Mouse (Mus musculus) embryonic facial prominence, embryonic 13.5 days (tissue): ENCODE measurements around the gene Gas2l2. TPM values are rescaled to one million over a fixed set of nuclear protein-coding genes. Genes with fewer than 3 reads are reported as not detected.
A peak's percentile ranks its signal among the peaks of the same experiment; 100 is the strongest.

ENCODE experiments used
- ATAC-seq: fragments of 200-750 bp; cut with Nextera tagmentation; 2 replicates; pipeline ENCODE4 v1.8.0; 2017; ENCODE audit warnings: low read depth; ENCODE audit not compliant: insufficient number of reproducible peaks, insufficient read depth, low FRiP score, low TSS enrichment
- H3K27ac ChIP-seq: fragments of 300-500 bp; sonication (generic); 2 replicates; pipeline ENCODE4 v1.5.1; 2015; ENCODE audit warnings: moderate library complexity, mild to moderate bottlenecking, inconsistent platforms
- H3K27me3 ChIP-seq: fragments of 300-500 bp; sonication (generic); 2 replicates; pipeline ENCODE4 v1.6.1; 2015; ENCODE audit warnings: mild to moderate bottlenecking, inconsistent platforms
- H3K36me3 ChIP-seq: fragments of 300-500 bp; sonication (generic); 2 replicates; pipeline ENCODE4 v1.6.1; 2015; ENCODE audit warnings: mild to moderate bottlenecking, inconsistent platforms
- H3K4me1 ChIP-seq: fragments of 300-500 bp; sonication (generic); 2 replicates; pipeline ENCODE4 v1.6.1; 2015; ENCODE audit warnings: inconsistent platforms
- H3K4me2 ChIP-seq: fragments of 300-500 bp; sonication (generic); 2 replicates; pipeline ENCODE4 v1.6.1; 2015; ENCODE audit warnings: moderate library complexity, mild to moderate bottlenecking, inconsistent platforms
- H3K4me3 ChIP-seq: fragments of 300-500 bp; sonication (generic); 2 replicates; pipeline ENCODE4 v1.5.1; 2015; ENCODE audit warnings: mild to moderate bottlenecking, inconsistent platforms
- H3K9ac ChIP-seq: fragments of 300-500 bp; sonication (generic); 2 replicates; pipeline ENCODE4 v1.6.1; 2015; ENCODE audit warnings: mild to moderate bottlenecking, inconsistent platforms
- H3K9me3 ChIP-seq: fragments of 300-500 bp; sonication (generic); 2 replicates; pipeline ENCODE4 v1.6.1; 2016; ENCODE audit warnings: inconsistent platforms
- whole genome bisulfite sequencing: fragments of 180-500 bp; shearing (Covaris S2); methylation state at CpG from one replicate; pipeline ENCODE4 v1.1.7; 2015; ENCODE audit warnings: mixed read lengths; 5-methylcytosine and 5-hydroxymethylcytosine counted together
- polyA plus RNA-seq: library from polyadenylated mRNA; unstranded; fragments of >200 nt; fragmentation: Nextera tagmentation; extraction: Ambion mirVana; gene quantifications from 2 replicates; pipeline ENCODE4 v1.2.1, GENCODE M21; 2015

Gas2l2 gene
- polyA plus RNA-seq, 1 experiment from 2014 or later = 0.07 TPM

DNA sequence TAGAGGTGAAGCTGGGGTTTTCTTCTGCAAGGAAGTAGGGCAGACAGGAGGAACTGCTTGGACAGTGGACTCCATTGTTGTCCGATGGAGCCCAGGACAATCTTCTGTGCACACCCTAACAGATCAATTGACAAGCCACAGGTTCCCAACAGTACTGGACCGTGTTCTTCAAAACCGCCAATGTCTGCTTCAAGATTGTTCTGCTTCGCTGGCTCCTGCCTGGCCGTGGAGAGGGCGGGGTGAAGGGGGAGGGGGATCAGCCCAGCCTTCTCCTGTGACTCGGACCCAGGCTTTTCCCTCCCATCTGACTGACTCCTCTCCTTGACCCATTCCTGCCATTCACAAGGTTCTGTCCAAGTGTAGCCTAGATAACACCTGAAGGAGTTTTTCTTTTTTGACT lies 28.0 kb upstream of the Gas2l2 start:
- H3K4me1 ChIP-seq = peaks cover 29% of the 10 kb centered on the region
- H3K27me3 ChIP-seq = peaks cover 15% of the 10 kb centered on the region
- H3K4me3 ChIP-seq = no peak overlapping the region
- no peak for ATAC-seq
- whole genome bisulfite sequencing = 36% methylated on average over 7 of the region's 7 CpGs
- no peaks in the 10 kb centered on the region for H3K36me3 ChIP-seq
- H3K9me3 ChIP-seq = no peaks in the 10 kb centered on the region
- H3K4me2 ChIP-seq = no peak overlapping the region
- no peak overlapping the region for H3K9ac ChIP-seq
- H3K27ac ChIP-seq = no peak overlapping the region

DNA sequence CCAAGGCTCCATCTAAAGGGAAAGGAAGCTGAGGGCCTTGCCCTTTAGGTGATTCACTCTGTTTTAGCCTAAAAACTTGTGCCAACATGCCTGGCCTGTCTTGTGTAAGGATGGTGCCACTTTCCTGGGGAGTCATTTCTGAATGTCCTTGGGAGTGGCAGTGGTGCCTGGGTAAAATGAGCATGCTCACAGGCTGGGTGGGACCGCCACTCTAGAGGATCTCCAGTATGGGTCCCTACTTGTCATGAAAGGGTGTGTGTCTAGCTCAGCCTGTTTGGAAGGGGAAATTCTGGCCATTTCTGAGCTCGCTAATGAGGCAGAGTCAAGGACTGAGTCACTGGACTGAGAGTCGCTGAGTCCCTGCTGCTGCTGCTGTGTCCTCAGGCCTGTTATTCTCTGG lies 26.4 kb upstream of the Gas2l2 start:
- no peak for ATAC-seq
- WGBS = 59% methylated on average over 3 of the region's 3 CpGs
- no peaks in the 10 kb centered on the region for H3K9me3 ChIP-seq

DNA sequence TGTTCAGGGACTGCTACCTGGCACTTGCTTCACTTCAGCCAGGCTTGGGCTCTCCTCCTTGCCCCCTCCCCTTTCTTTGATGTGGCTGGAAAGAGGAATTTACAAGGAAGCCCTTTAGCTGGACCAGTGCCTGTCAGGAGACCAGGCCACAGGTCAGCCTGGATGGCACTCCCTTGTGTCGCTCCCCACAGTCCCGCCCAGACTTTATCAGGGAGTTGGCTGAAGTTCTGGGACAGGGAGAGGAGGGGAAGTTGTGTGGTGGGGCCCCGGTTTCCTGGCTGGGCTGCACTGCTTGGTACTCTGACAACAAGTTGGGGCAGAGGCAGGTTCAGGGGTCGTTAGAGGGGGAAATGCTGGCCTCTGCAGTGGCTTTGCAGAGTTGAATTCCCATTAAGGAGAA lies 25.3 kb upstream of the Gas2l2 start:
- WGBS = 11% methylated on average over 4 of the region's 4 CpGs
- Histone ChIP-seq H3K27me3 (peaks cover 3% of the 10 kb centered on the region; the same call in 1 of the 2 replicates), H3K9me3 (no peaks in the 10 kb centered on the region), H3K4me2 (no peak overlapping the region), H3K9ac (no peak overlapping the region), H3K36me3 (no peaks in the 10 kb centered on the region), H3K4me1 (peaks cover 21% of the 10 kb centered on the region), H3K4me3 (no peak overlapping the region), H3K27ac (no peak overlapping the region)
- ATAC-seq = no peak

More for the DNA sequence above, 26.4 kb upstream of the Gas2l2 start:
- Histone ChIP-seq H3K27me3 (peaks cover 6% of the 10 kb centered on the region), H3K9ac (no peak overlapping the region), H3K36me3 (no peaks in the 10 kb centered on the region), H3K4me2 (no peak overlapping the region), H3K27ac (no peak overlapping the region), H3K4me3 (no peak overlapping the region), H3K4me1 (peaks cover 21% of the 10 kb centered on the region)

DNA sequence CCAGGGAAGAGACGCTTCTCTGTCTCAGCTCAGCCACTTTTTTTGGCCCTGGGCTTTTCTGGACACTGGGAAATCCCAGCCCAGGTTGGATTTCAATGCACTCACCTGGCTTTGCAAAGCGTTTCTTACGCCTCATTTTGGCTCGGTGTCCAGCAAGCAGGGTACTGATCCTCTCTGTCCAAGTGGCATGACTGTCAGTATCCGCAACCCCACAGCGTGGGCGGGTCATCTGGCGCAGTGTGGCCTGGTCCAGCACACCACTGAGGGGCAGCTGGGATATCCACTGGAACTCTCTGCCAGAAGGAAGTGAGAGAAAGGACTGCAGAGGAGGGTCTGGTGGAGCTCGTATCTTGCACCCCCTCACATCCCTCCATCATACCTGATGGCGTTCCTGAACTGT lies 22.0 kb upstream of the Gas2l2 start:
- Histone ChIP-seq H3K9me3 (no peaks in the 10 kb centered on the region), H3K27me3 (peaks cover 18% of the 10 kb centered on the region), H3K4me3 (no peak overlapping the region), H3K9ac (no peak overlapping the region), H3K36me3 (no peaks in the 10 kb centered on the region), H3K4me2 (no peak overlapping the region), H3K4me1 (peaks cover 17% of the 10 kb centered on the region), H3K27ac (no peak overlapping the region)
- no peak for ATAC-seq
- WGBS = 84% methylated on average over 10 of the region's 10 CpGs

DNA sequence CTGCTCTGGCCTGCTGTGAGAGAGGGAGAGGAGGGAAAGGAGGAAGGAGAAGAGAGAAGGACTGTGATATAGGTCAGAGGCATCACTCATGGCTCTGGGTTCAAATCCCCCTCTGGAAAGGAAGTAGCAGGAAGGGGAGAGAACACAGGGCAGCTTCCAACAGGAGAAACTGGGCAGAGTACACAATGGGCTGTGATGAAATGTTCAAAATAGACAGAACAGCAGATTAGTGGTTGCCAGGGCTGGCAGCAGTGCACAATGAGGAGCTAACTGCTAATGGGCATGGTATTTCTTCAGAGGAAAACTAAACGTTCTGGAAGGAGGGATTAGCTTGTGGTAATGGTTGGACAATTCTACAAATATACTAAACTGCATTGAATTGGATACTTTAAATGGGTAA lies 21.3 kb upstream of the Gas2l2 start:
- Histone ChIP-seq H3K4me3 (no peak overlapping the region), H3K4me1 (peaks cover 15% of the 10 kb centered on the region), H3K27me3 (peaks cover 26% of the 10 kb centered on the region), H3K9me3 (no peaks in the 10 kb centered on the region), H3K9ac (no peak overlapping the region), H3K27ac (no peak overlapping the region), H3K36me3 (no peaks in the 10 kb centered on the region), H3K4me2 (no peak overlapping the region)
- ATAC-seq = no peak
- WGBS = 32% methylated on average over 1 of the region's 1 CpGs

DNA sequence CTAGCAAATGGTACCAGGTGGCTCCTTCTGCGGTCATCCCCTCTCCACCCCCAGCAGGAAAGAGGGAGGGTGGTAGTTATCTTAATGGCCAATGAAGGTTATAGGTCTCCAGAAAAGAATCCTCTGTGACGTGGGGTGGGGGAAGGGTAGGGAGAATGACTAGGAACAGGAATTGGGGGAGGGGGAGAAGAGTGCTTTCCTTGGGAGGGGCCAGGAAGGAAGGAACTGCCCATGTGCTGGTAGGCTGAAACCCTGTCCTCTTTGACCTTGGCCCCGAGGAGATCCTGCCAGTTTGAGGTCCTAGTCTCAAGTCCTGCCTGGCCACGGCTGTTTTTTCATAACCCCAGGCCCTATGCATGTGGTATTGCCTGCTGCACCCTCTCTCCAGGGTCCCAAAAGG lies 20.0 kb upstream of the Gas2l2 start:
- no peak overlapping the region for H3K4me3 ChIP-seq
- H3K27me3 ChIP-seq = peaks cover 38% of the 10 kb centered on the region
- 15% methylated on average over 4 of the region's 4 CpGs for WGBS
- no peaks in the 10 kb centered on the region for H3K36me3 ChIP-seq
- H3K4me2 ChIP-seq = no peak overlapping the region
- no peak overlapping the region for H3K9ac ChIP-seq
- H3K9me3 ChIP-seq = no peaks in the 10 kb centered on the region
- H3K27ac ChIP-seq = no peak overlapping the region
- no peak for ATAC-seq
- peaks cover 9% of the 10 kb centered on the region for H3K4me1 ChIP-seq

DNA sequence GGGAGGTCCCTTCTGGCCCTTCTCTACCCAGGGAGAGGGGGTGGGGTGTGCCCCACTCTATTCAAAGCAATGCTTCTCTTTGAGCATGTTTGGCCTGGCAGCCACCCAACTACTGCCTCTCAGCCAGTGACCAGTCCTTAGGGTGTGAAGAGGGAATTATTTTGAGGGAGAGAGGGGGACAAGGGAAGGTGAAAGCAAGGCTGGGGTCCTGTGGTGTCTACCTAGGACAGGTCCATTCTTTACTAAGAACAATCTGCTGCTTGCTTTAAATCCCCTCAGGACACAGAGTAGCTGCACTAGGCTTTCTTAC lies 19.6 kb upstream of the Gas2l2 start:
- no peaks in the 10 kb centered on the region for H3K36me3 ChIP-seq
- no peak overlapping the region for H3K4me2 ChIP-seq
- H3K9ac ChIP-seq = no peak overlapping the region; the same call in 1 of the 2 replicates
- H3K27ac ChIP-seq = 0 out of 2 replicates have a peak overlapping the region, but pooled peaks have one; percentile 33
- H3K4me1 ChIP-seq = peaks cover 12% of the 10 kb centered on the region
- no peaks in the 10 kb centered on the region for H3K9me3 ChIP-seq
- no peak overlapping the region for H3K4me3 ChIP-seq
- peaks cover 42% of the 10 kb centered on the region for H3K27me3 ChIP-seq
- ATAC-seq = no peak

DNA sequence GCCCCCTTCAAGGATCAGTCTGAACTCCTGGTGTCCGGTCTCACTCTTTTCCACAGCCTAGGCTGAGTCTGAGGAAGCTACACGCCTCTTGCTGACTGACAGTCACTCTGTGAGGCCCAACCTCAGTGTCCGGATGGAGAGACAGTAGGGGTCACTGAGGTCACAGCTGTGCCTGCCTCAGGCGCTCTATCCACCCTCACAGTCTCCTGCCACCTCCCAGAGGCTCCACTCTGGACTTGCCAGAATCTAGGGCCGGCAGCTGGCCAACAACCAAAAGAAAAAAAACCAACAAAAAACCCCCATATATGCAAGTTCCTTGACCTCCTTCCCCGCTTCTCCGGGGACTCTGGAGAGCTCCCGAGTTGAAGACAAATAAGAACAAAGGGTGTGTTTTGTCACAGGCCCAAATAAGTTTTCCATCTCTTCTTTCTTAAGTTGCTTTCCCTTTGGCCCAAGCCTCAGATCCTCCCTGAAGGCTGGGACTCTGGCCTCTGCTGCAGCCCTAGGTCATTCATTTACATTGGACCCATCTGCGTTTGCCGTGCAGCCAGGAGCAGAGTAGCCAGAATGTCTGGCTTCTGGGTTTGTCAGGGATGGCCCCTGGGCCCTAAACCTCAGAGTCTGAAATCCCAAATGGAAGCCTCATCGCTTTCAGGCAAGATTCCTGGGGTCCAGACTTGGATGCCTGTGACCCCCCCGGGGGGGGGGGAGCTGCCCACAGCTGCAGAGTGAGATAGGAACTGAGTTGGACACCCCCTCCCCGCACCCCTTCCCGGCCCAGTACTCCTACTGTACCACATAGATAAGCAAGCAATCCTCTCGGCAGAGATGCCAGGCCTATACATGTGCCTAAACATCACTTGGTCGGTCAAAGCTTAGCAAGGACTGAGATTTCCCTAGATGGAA lies 19.0 kb upstream of the Gas2l2 start:
- 23% methylated on average over 16 of the region's 16 CpGs for WGBS
- H3K36me3 ChIP-seq = no peaks in the 10 kb centered on the region

DNA sequence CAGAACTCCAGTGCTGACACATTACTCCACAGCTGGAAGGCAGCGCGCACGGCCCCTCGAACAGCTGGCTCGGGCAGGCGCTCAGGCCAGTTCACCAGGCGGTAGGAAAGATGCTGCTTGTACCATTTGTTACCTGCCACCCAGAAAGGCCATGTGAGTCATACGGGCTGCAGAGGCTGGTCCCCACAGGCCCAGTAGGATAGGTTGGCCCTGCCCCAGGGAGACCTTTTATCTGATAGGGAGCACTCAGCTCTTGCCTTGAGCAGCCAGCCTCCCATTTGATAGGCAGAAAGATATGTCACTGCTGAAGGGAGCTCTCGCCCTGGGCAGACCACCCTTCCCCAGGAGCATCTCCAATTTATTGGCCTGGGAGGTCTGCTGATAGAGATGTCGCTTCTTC lies 18.4 kb upstream of the Gas2l2 start:
- no peak overlapping the region for H3K4me3 ChIP-seq
- no peaks in the 10 kb centered on the region for H3K9me3 ChIP-seq
- H3K4me1 ChIP-seq = peaks cover 16% of the 10 kb centered on the region
- 56% methylated on average over 10 of the region's 10 CpGs for WGBS
- H3K27me3 ChIP-seq = peaks cover 55% of the 10 kb centered on the region
- H3K27ac ChIP-seq = no peak overlapping the region
- no peak overlapping the region for H3K4me2 ChIP-seq
- H3K9ac ChIP-seq = no peak overlapping the region
- H3K36me3 ChIP-seq = no peaks in the 10 kb centered on the region
- ATAC-seq = no peak

More for the DNA sequence above, 19.0 kb upstream of the Gas2l2 start:
- no peak overlapping the region for H3K4me2 ChIP-seq
- H3K27ac ChIP-seq = 0 out of 2 replicates have a peak overlapping the region, but pooled peaks have one; percentile 33
- H3K4me1 ChIP-seq = peaks cover 13% of the 10 kb centered on the region
- H3K27me3 ChIP-seq = peaks cover 49% of the 10 kb centered on the region
- no peak overlapping the region; the same call in 1 of the 2 replicates for H3K9ac ChIP-seq
- no peak for ATAC-seq
- no peaks in the 10 kb centered on the region for H3K9me3 ChIP-seq
- no peak overlapping the region for H3K4me3 ChIP-seq

DNA sequence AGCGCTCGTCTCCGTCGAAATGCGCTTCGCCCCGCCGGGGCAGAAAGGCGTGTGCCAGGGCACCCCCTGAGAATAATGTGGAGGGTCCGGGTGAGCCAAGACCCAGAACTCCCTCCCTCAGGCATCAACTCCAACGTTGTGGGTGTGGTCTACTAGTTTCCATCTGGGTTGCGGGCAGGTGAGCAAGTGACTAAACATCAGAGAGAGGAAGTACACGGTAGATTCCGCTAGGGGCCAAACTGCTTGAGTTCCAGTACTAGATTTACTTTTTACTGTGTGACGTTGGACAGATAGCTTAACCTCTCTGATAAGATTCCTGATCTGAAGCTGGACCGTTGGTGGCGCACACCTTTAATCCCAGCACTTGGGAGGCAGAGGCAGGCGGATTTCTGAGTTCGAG lies 15.7 kb upstream of the Gas2l2 start:
- no peaks in the 10 kb centered on the region for H3K9me3 ChIP-seq
- WGBS = 29% methylated on average over 19 of the region's 19 CpGs
- H3K9ac ChIP-seq = peak overlapping the region; percentile 44; the same call in 1 of the 2 replicates
- no peak for ATAC-seq
- no peak overlapping the region for H3K27ac ChIP-seq
- H3K36me3 ChIP-seq = no peaks in the 10 kb centered on the region
- H3K4me1 ChIP-seq = peaks cover 17% of the 10 kb centered on the region
- H3K4me2 ChIP-seq = peak overlapping the region; percentile 52
- peak overlapping the region; percentile 28 for H3K4me3 ChIP-seq
- H3K27me3 ChIP-seq = peaks cover 73% of the 10 kb centered on the region

DNA sequence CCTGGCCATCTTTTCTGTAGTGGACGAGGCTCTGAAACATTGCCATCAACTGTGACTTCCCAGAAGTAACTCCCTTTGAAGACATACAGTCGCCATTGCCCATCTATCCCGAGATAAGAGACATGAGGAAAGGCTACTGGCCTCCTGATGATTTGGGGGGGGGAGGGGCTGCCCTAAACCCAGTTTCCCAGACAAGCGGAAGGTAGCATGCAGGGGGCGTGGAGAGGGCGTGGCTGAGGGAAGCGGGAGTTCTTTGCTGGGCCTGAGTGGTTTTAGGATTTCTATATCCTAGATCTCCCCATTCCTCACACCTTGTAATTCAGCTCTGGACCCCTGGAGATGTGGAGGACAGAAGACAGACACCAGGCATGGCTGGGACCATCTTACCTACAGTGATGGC lies 14.6 kb upstream of the Gas2l2 start:
- no peaks in the 10 kb centered on the region for H3K36me3 ChIP-seq
- WGBS = 11% methylated on average over 7 of the region's 7 CpGs
- H3K4me1 ChIP-seq = peaks cover 17% of the 10 kb centered on the region
- no peak overlapping the region for H3K4me2 ChIP-seq
- H3K9me3 ChIP-seq = no peaks in the 10 kb centered on the region
- H3K27ac ChIP-seq = no peak overlapping the region
- H3K4me3 ChIP-seq = no peak overlapping the region
- peaks cover 73% of the 10 kb centered on the region for H3K27me3 ChIP-seq
- no peak overlapping the region for H3K9ac ChIP-seq
- no peak for ATAC-seq

DNA sequence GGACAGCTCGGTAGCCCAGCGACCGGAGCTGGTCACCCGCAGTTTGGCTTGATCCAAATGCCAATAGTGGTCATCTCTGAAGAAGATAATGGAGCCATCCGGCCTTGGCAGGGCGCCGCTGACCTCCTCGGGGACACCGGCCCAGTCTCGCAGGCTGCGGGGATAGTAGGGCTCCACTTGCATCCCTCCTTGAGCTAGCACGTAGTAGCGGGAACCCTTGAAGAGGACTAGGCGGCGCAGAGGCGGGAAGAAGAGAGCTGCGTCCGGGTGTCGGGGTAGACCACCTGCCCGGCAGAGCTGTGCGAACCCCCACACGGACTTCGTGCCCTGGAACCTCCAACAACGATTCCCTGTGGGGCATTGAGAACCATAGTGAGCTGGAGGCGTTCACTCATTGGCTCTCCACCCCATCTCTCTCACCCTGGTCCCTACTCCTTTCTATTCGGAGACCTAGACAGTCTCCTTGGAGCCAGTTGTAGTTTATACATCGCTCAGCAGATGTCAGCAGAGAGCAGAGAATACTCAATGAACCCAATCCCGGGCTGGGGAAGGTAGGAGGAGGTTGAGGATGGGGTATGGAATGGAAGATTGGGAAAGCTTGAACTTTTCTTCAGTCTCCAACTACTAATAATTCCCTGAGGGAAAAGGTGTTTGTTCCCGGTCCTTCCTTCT lies 13.5 kb upstream of the Gas2l2 start:
- Histone ChIP-seq H3K9me3 (no peaks in the 10 kb centered on the region), H3K4me3 (peak overlapping the region; percentile 16; the same call in 1 of the 2 replicates), H3K9ac (no peak overlapping the region), H3K4me1 (peaks cover 17% of the 10 kb centered on the region), H3K27me3 (peaks cover 72% of the 10 kb centered on the region), H3K27ac (no peak overlapping the region), H3K4me2 (peak overlapping the region; percentile 48), H3K36me3 (no peaks in the 10 kb centered on the region)
- ATAC-seq = no peak; the same call in 1 of the 2 replicates
- 14% methylated on average over 29 of the region's 29 CpGs for WGBS
